Comparison of ENCODE assay signal across 9 mouse cellular contexts in the genomic region with DNA sequence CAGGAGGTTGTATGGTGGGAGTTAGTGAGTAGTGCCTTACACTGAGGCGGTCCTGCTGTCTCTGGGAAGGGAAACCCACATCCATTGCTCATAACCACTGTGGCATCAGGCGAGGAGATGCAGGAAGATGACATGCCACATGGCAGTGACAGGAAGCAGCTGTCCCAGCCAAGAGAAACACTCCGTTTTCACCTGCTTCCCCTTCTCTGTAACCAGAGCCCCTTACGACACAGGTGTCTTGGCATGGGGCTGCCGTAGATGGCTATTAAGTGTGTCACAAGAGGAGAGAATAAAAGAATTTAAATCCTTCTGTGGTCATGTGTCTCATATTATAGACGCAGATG.
DNase-seq lines count a peak whose midpoint lies in the region; ATAC-seq and TF ChIP-seq lines count a peak whose summit lies in the region.
"Had no signal": no experiment of that assay in that cellular context is flagged by ENCODE, and none has a peak within 500 bp of the region (broad histone marks: within the 10 kb centered on the region; RNA-seq: fewer than 3 reads in every experiment).

No protein-coding gene starts in this region.

- H3K4me3 ChIP-seq in lung, embryonic 14.5 days (ENCODE audit: low read depth, low read length), result no peak overlapping the region
- H3K4me3 ChIP-seq in lung, adult 2 months (replicated peaks; ENCODE audit: extremely low read depth, low read depth, low read length), result no peak overlapping the region
- no peak overlapping the region for H3K4me3 ChIP-seq in limb, embryonic 14.5 days (replicated peaks; ENCODE audit: low read length)
- no peak overlapping the region for H3K4me3 ChIP-seq in hindbrain, embryonic 10.5 days
- H3K4me3 ChIP-seq: liver, embryonic 15.5 days had no signal

- H3K27me3 ChIP-seq in lung, embryonic 14.5 days (ENCODE audit: insufficient read depth, low read length), result no peaks in the 10 kb centered on the region
- H3K27me3 ChIP-seq in limb, embryonic 14.5 days (ENCODE audit: control insufficient read depth, insufficient read depth, low read length), result no peaks in the 10 kb centered on the region
- no peaks in the 10 kb centered on the region for H3K27me3 ChIP-seq in hindbrain, embryonic 10.5 days (ENCODE audit: insufficient read depth, poor library complexity, severe bottlenecking)
- H3K27me3 ChIP-seq: liver, embryonic 15.5 days had no signal

- no peak overlapping the region for H3K4me2 ChIP-seq in lung, embryonic 14.5 days
- no peak overlapping the region for H3K4me2 ChIP-seq in limb, embryonic 14.5 days (replicated peaks; ENCODE audit: low read depth, low read length, severe bottlenecking)
- H3K4me2 ChIP-seq: liver, embryonic 15.5 days had no signal

- H3K9me3 ChIP-seq in lung, embryonic 14.5 days (ENCODE audit: low read depth, low read length), result no peaks in the 10 kb centered on the region; the same call in 1 of the 2 replicates
- H3K9me3 ChIP-seq in limb, embryonic 14.5 days (ENCODE audit: control insufficient read depth, low read length), result peaks cover 5% of the 10 kb centered on the region; the same call in 1 of the 2 replicates
- no peaks in the 10 kb centered on the region for H3K9me3 ChIP-seq in hindbrain, embryonic 10.5 days
- H3K9me3 ChIP-seq: liver, embryonic 15.5 days had no signal

- no peak for TF ChIP-seq POLR2A in lung, adult 2 months (IDR thresholded peaks at IDR 0.05; ENCODE audit: borderline replicate concordance, extremely low read depth, low read depth, low read length)
- TF ChIP-seq POLR2A in limb, embryonic 14.5 days (IDR thresholded peaks at IDR 0.05; ENCODE audit: borderline replicate concordance, extremely low read depth, insufficient read depth, insufficient read length), result no peak

- no peaks in the 10 kb centered on the region for H3K36me3 ChIP-seq in lung, embryonic 14.5 days (ENCODE audit: insufficient read depth)
- H3K36me3 ChIP-seq in limb, embryonic 14.5 days (ENCODE audit: control insufficient read depth, insufficient read depth, low read length), result no peaks in the 10 kb centered on the region
- H3K36me3 ChIP-seq in hindbrain, embryonic 10.5 days, result no peaks in the 10 kb centered on the region
- H3K36me3 ChIP-seq: liver, embryonic 15.5 days had no signal

- TF ChIP-seq CTCF in lung, embryonic 14.5 days (IDR thresholded peaks at IDR 0.05; ENCODE audit: low read depth), result no peak
- TF ChIP-seq CTCF in lung, adult 2 months (IDR thresholded peaks at IDR 0.05; ENCODE audit: insufficient read depth, low read length), result no peak

- no peaks in the 10 kb centered on the region for H3K4me1 ChIP-seq in lung, embryonic 14.5 days (ENCODE audit: insufficient read depth)
- H3K4me1 ChIP-seq in lung, adult 2 months (ENCODE audit: control insufficient read depth, insufficient read depth, low read length), result no peaks in the 10 kb centered on the region
- H3K4me1 ChIP-seq in limb, embryonic 14.5 days (ENCODE audit: control insufficient read depth, insufficient read depth, low read length), result peaks cover 18% of the 10 kb centered on the region
- H3K4me1 ChIP-seq in hindbrain, embryonic 10.5 days (replicated peaks), result no peaks in the 10 kb centered on the region
- H3K4me1 ChIP-seq: liver, embryonic 15.5 days had no signal

- peak; percentile 30 for DNase-seq in lung, embryonic 14.5 days
- DNase-seq in lung, adult 2 months, result no peak
- peak; percentile 35 for DNase-seq in brain, adult 2 months (ENCODE audit: low read depth, low spot score)
- peak; percentile 72 for DNase-seq in limb, embryonic 14.5 days (ENCODE audit: low spot score)
- DNase-seq in thymus, postnatal 25 days, result peak; percentile 78
- DNase-seq in kidney, postnatal 10 days, result no peak
- DNase-seq in hindbrain, embryonic 10.5 days (ENCODE audit: low spot score), result no peak
- DNase-seq: heart, postnatal 4 days had no signal

- no peak overlapping the region for H3K9ac ChIP-seq in lung, embryonic 14.5 days
- H3K9ac ChIP-seq in limb, embryonic 14.5 days (ENCODE audit: low read depth, low read length, severe bottlenecking), result no peak overlapping the region
- H3K9ac ChIP-seq: liver, embryonic 15.5 days had no signal

- ATAC-seq in lung, embryonic 14.5 days (ENCODE audit: insufficient read depth), result peak; percentile 28; the same call in 1 of the 2 replicates
- ATAC-seq in limb, embryonic 14.5 days (ENCODE audit: low FRiP score, low read depth), result peak; percentile 78

- H3K27ac ChIP-seq in lung, embryonic 14.5 days (ENCODE audit: low read depth), result no peak overlapping the region
- H3K27ac ChIP-seq in limb, embryonic 14.5 days (replicated peaks; ENCODE audit: low read depth, low read length), result peak overlapping the region; percentile 44
- H3K27ac ChIP-seq in hindbrain, embryonic 10.5 days, result no peak overlapping the region
- H3K27ac ChIP-seq: liver, embryonic 15.5 days had no signal

- WGBS in lung, embryonic 14.5 days, result 36% methylated on average over 6 of the region's 6 CpGs
- WGBS in lung, adult 2 months, result 50% methylated on average over 6 of the region's 6 CpGs
- WGBS in limb, embryonic 14.5 days, result 21% methylated on average over 6 of the region's 6 CpGs
- 79% methylated on average over 6 of the region's 6 CpGs for WGBS in hindbrain, embryonic 10.5 days

Comparison
In these comparisons a context has a peak if more than half of its experiments do, and no peak if none do; other contexts are left out.
1. DNase-seq: peak in lung, embryonic 14.5 days (single experiment), brain, adult 2 months (single experiment), limb, embryonic 14.5 days (single experiment) and thymus, postnatal 25 days (single experiment); none in lung, adult 2 months (single experiment), kidney, postnatal 10 days (single experiment) and hindbrain, embryonic 10.5 days (single experiment).